Mouse (Mus musculus) heart, embryonic 16.5 days (tissue): Measurements from ENCODE around the gene Rbfox1. TPM values are rescaled to one million over a fixed set of nuclear protein-coding genes. Genes with fewer than 3 reads are reported as not detected.

ENCODE experiments used
- ATAC-seq: fragments of 200-750 bp; cut with Nextera tagmentation; replicated peaks from 2 replicates; pipeline ENCODE4 v1.8.0; 2017; ENCODE audit warnings: moderate number of reproducible peaks; ENCODE audit not compliant: insufficient read depth, low FRiP score; ENCODE audit errors: extremely low read depth
- H3K27ac ChIP-seq: fragments of 300-500 bp; sonication (generic); 2 replicates; pipeline ENCODE4 v1.5.1; 2014; ENCODE audit warnings: mild to moderate bottlenecking, low read length, control low read depth, moderate library complexity
- H3K27me3 ChIP-seq: fragments of 300-500 bp; sonication (generic); 2 replicates; pipeline ENCODE4 v1.6.1; 2014; ENCODE audit warnings: low read length, mixed read lengths; ENCODE audit not compliant: control insufficient read depth, insufficient read depth
- H3K36me3 ChIP-seq: fragments of 300-500 bp; sonication (generic); 2 replicates; pipeline ENCODE4 v1.6.1; 2014; ENCODE audit not compliant: control insufficient read depth, insufficient read depth
- H3K4me1 ChIP-seq: fragments of 300-500 bp; sonication (generic); 2 replicates; pipeline ENCODE4 v1.6.1; 2014; ENCODE audit warnings: low read length, mixed read lengths; ENCODE audit not compliant: control insufficient read depth, insufficient read depth
- H3K4me2 ChIP-seq: fragments of 300-500 bp; sonication (generic); 2 replicates; pipeline ENCODE4 v1.6.1; 2014; ENCODE audit warnings: low read depth, mild to moderate bottlenecking, control low read depth, low read length
- H3K4me3 ChIP-seq: fragments of 300-500 bp; sonication (generic); 2 replicates; pipeline ENCODE4 v1.5.1; 2014; ENCODE audit warnings: mild to moderate bottlenecking, control low read depth, low read length
- H3K9ac ChIP-seq: fragments of 300-500 bp; sonication (generic); 2 replicates; pipeline ENCODE4 v1.6.1; 2014; ENCODE audit warnings: low read length, control low read depth
- H3K9me3 ChIP-seq: fragments of 300-500 bp; sonication (generic); replicated peaks from 2 replicates; pipeline ENCODE4 v1.6.1; 2016; ENCODE audit warnings: low read length; ENCODE audit not compliant: control insufficient read depth
- WGBS: fragments of 180-500 bp; shearing (Covaris S2); extraction: QIAGEN DNeasy Blood & Tissue Kit; methylation state at CpG from one replicate; pipeline ENCODE4 v1.1.7; 2014; 5-methylcytosine and 5-hydroxymethylcytosine counted together
- polyA plus RNA-seq: library from polyadenylated mRNA; unstranded; fragments of >200 nt; fragmentation: Nextera tagmentation; extraction: Ambion mirVana; gene quantifications from 2 replicates; pipeline ENCODE4 v1.2.1, GENCODE M21; 2015

Rbfox1 gene
- polyA plus RNA-seq, 1 experiment from 2014 or later: 5.9 TPM

DNA sequence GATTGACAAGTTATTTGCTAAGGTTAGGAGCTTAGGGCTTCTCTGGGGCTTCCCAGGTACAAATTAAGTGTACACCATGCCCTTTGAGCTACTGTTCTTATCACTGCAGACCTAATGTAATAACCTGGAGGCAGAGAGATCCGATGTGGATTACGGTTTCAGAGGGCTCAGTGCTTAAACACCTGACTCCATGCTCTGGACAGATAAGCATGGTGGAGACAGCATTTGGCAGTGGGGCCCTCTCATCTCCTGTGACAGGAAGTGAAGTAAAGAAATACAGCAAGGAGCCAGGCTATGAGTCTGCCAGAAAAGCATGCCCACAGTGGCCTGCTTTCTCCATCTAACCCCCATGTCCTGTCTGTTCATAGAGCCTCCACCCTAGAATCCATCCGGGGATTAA lies 213.0 kb downstream of the Rbfox1 start:
- Histone ChIP-seq H3K9ac (no peak overlapping the region), H3K4me1 (no peaks in the 10 kb centered on the region), H3K4me2 (no peak overlapping the region), H3K27ac (no peak overlapping the region), H3K36me3 (no peaks in the 10 kb centered on the region), H3K4me3 (no peak overlapping the region), H3K27me3 (no peaks in the 10 kb centered on the region), H3K9me3 (no peaks in the 10 kb centered on the region)
- WGBS: 85% methylated on average over 3 of the region's 3 CpGs
- no peak for ATAC-seq

DNA sequence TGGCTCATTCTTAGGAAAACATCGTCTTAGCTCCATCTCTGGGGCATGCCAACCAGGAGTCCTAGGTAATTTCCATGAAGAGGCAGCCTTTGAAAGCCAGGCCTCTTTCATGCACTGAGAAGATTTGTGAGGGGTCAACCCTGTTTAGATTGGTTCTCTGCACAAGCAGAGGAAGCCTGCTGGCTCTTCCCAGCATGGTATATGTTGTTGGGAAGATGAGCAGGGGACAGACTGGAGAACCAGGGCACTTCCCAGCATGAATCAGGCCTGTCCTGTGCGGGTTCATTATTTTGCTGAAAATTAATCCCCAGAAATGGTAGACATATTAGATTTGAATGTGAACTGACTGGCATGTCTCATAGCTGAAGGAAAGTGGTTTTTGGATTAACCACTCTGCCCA lies 214.4 kb downstream of the Rbfox1 start:
- Histone ChIP-seq H3K4me1 (no peaks in the 10 kb centered on the region), H3K27me3 (no peaks in the 10 kb centered on the region), H3K36me3 (no peaks in the 10 kb centered on the region), H3K9ac (no peak overlapping the region), H3K4me3 (no peak overlapping the region), H3K27ac (no peak overlapping the region), H3K9me3 (no peaks in the 10 kb centered on the region), H3K4me2 (no peak overlapping the region)
- 92% methylated on average over 2 of the region's 2 CpGs for WGBS
- ATAC-seq: no peak

- no peak overlapping the region for H3K4me3 ChIP-seq
- no peaks in the 10 kb centered on the region for H3K36me3 ChIP-seq
- H3K4me1 ChIP-seq: no peaks in the 10 kb centered on the region
- no peaks in the 10 kb centered on the region for H3K27me3 ChIP-seq
- no peak for ATAC-seq
- no peaks in the 10 kb centered on the region for H3K9me3 ChIP-seq
- H3K27ac ChIP-seq: no peak overlapping the region
- H3K4me2 ChIP-seq: no peak overlapping the region
- 74% methylated on average over 5 of the region's 5 CpGs for WGBS
- no peak overlapping the region for H3K9ac ChIP-seq
These were observed 215.3 kb downstream of the Rbfox1 start for GRCm38 (mm10) chr16:6100421-6100877.

DNA sequence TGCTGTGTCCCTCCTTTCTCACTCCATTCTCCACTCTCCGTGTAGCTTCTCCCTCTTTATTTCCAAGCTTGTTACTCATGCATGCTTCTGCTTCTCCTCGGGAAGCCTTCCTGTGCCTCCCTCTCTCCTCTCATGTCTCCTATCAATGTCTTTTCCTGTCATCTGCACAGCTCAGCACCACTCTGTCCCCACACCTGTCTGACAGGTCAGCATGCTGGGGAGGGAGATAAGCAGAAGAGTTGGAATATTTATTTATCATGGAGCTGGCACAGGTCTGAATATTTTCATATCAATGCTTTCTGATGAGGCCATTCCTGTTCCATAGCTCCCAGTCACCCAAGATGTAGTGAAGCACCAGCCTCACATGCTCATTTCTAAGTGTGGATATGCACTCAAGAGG lies 218.6 kb downstream of the Rbfox1 start:
- H3K4me3 ChIP-seq: no peak overlapping the region
- H3K4me2 ChIP-seq: no peak overlapping the region
- no peaks in the 10 kb centered on the region for H3K36me3 ChIP-seq
- WGBS: 45% methylated on average over 2 of the region's 2 CpGs
- no peaks in the 10 kb centered on the region for H3K9me3 ChIP-seq
- no peak for ATAC-seq
- no peak overlapping the region for H3K9ac ChIP-seq
- no peaks in the 10 kb centered on the region for H3K27me3 ChIP-seq
- H3K4me1 ChIP-seq: no peaks in the 10 kb centered on the region
- H3K27ac ChIP-seq: no peak overlapping the region

GRCm38 (mm10) chr16:6110121-6110520 lies 225.0 kb downstream of the Rbfox1 start:
- Histone ChIP-seq H3K9me3 (no peaks in the 10 kb centered on the region), H3K27ac (no peak overlapping the region), H3K36me3 (no peaks in the 10 kb centered on the region), H3K4me3 (no peak overlapping the region), H3K4me1 (no peaks in the 10 kb centered on the region; the same call in 1 of the 2 replicates), H3K4me2 (no peak overlapping the region), H3K9ac (no peak overlapping the region), H3K27me3 (no peaks in the 10 kb centered on the region)
- 85% methylated on average over 3 of the region's 3 CpGs for whole genome bisulfite sequencing
- ATAC-seq: no peak

DNA sequence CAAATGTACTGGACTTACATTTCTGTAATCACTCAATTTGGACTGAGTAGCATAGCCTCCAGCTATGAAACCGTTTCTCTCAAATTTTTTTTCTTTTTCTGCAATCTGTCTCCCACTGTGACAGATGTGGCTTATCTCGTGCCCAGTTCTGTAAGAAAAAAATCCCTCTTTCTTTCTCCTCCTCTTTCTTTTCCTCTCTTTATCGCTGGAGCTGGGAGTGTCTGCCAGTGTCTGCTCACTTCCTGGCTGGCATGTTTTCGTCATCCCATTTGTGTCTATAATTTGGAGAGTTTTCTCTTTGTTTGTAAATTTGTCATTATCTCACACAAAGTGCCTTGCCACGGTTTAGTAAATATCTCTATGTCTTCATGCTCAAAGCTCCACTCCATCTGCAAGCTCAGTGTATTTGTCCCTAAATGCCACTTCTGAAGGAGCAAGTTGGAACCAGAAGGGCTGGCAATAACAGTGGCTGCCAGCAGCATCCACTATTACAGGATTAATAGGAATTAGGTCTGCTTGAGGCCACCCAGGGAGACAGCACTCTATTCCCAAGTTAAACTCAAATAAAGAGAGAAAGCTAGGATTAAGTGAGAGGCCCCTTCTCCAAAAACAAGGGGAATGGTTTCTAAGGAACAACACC lies 228.8 kb downstream of the Rbfox1 start:
- Histone ChIP-seq H3K4me2 (no peak overlapping the region), H3K27ac (no peak overlapping the region), H3K36me3 (no peaks in the 10 kb centered on the region), H3K9me3 (no peaks in the 10 kb centered on the region), H3K4me1 (no peaks in the 10 kb centered on the region; the same call in 1 of the 2 replicates), H3K4me3 (no peak overlapping the region), H3K27me3 (no peaks in the 10 kb centered on the region), H3K9ac (no peak overlapping the region)
- ATAC-seq: no peak
- WGBS: 31% methylated on average over 5 of the region's 5 CpGs

DNA sequence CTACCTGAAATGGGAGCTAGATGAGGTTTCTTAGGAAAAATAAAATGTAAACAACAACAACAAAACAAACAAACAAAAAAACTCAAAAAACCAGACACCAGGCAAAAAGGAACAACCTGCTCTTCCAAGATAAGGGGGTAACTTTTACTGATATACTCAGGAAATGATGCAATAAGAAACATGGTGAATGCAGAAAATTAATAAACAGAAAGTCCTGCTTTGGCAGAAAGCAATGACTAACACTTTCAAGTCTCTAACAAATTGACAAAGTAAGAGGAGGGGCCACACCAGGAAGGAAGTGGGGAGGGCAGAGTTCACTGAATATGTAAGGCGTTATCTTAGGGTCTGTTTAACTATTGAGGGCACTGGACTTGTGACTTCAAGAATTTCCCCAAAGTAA lies 234.3 kb downstream of the Rbfox1 start:
- no peak overlapping the region for H3K4me3 ChIP-seq
- no peaks in the 10 kb centered on the region for H3K36me3 ChIP-seq
- ATAC-seq: no peak
- no peaks in the 10 kb centered on the region for H3K27me3 ChIP-seq
- H3K4me1 ChIP-seq: no peaks in the 10 kb centered on the region
- no peak overlapping the region for H3K27ac ChIP-seq
- 39% methylated on average over 1 of the region's 1 CpGs for WGBS
- no peak overlapping the region for H3K4me2 ChIP-seq
- H3K9me3 ChIP-seq: peaks cover 4% of the 10 kb centered on the region; the same call in 1 of the 2 replicates
- H3K9ac ChIP-seq: no peak overlapping the region

GRCm38 (mm10) chr16:6121232-6121631 lies 236.1 kb downstream of the Rbfox1 start:
- WGBS: 92% methylated on average over 4 of the region's 4 CpGs
- H3K9me3 ChIP-seq: peaks cover 4% of the 10 kb centered on the region; the same call in 1 of the 2 replicates
- H3K27ac ChIP-seq: no peak overlapping the region
- H3K4me1 ChIP-seq: no peaks in the 10 kb centered on the region
- H3K4me2 ChIP-seq: no peak overlapping the region
- H3K4me3 ChIP-seq: no peak overlapping the region
- H3K9ac ChIP-seq: no peak overlapping the region
- H3K36me3 ChIP-seq: no peaks in the 10 kb centered on the region
- H3K27me3 ChIP-seq: no peaks in the 10 kb centered on the region
- no peak for ATAC-seq

- Histone ChIP-seq H3K27ac (no peak overlapping the region), H3K9ac (no peak overlapping the region), H3K9me3 (peaks cover 4% of the 10 kb centered on the region; the same call in 1 of the 2 replicates), H3K27me3 (no peaks in the 10 kb centered on the region), H3K36me3 (no peaks in the 10 kb centered on the region), H3K4me1 (no peaks in the 10 kb centered on the region), H3K4me2 (no peak overlapping the region), H3K4me3 (no peak overlapping the region)
- WGBS: 94% methylated on average over 22 of the region's 22 CpGs
- ATAC-seq: no peak
These were observed 237.7 kb downstream of the Rbfox1 start for GRCm38 (mm10) chr16:6122859-6123258.
